Mouse (Mus musculus): ENCODE results near the gene Slc7a5. TPM values are rescaled to one million over a fixed set of nuclear protein-coding genes. Genes with fewer than 3 reads are reported as not detected.

The Slc7a5 gene
- polyA plus RNA-seq, 1 experiment from 2014 or later = 15.1 TPM

- ATAC-seq (ENCODE audit: low FRiP score, low TSS enrichment) = no peak
- no peaks in the 10 kb centered on the region for H3K27me3 ChIP-seq (ENCODE audit: insufficient read depth, low read length)
- WGBS = 85% methylated on average over 7 of the region's 7 CpGs
Observed at GRCm38 (mm10) chr8:121938732-121939131, 31.2 kb upstream of the Slc7a5 start.

GRCm38 (mm10) chr8:121936391-121936790, 28.9 kb upstream of the Slc7a5 start:
- Histone ChIP-seq H3K4me1 (ENCODE audit: insufficient read depth, low read length) (no peaks in the 10 kb centered on the region), H3K4me2 (replicated peaks; ENCODE audit: low read depth, low read length) (no peak overlapping the region), H3K27ac (ENCODE audit: low read length) (no peak overlapping the region), H3K4me3 (ENCODE audit: low read length) (no peak overlapping the region), H3K36me3 (ENCODE audit: insufficient read depth, low read length) (no peaks in the 10 kb centered on the region), H3K9ac (replicated peaks; ENCODE audit: low read length) (no peak overlapping the region), H3K27me3 (ENCODE audit: insufficient read depth, low read length) (no peaks in the 10 kb centered on the region), H3K9me3 (ENCODE audit: low read length) (no peaks in the 10 kb centered on the region)
- no peak for ATAC-seq (ENCODE audit: low FRiP score, low TSS enrichment)
- WGBS = 45% methylated on average over 14 of the region's 14 CpGs

More at GRCm38 (mm10) chr8:121938732-121939131, 31.2 kb upstream of the Slc7a5 start:
- Histone ChIP-seq H3K9me3 (ENCODE audit: low read length) (no peaks in the 10 kb centered on the region), H3K27ac (ENCODE audit: low read length) (no peak overlapping the region), H3K4me3 (ENCODE audit: low read length) (no peak overlapping the region), H3K4me1 (ENCODE audit: insufficient read depth, low read length) (no peaks in the 10 kb centered on the region), H3K4me2 (replicated peaks; ENCODE audit: low read depth, low read length) (no peak overlapping the region), H3K36me3 (ENCODE audit: insufficient read depth, low read length) (no peaks in the 10 kb centered on the region), H3K9ac (replicated peaks; ENCODE audit: low read length) (no peak overlapping the region)

GRCm38 (mm10) chr8:121935341-121936294, 28.1 kb upstream of the Slc7a5 start:
- peak; percentile 47; the same call in 1 of the 2 replicates for ATAC-seq (ENCODE audit: low FRiP score, low TSS enrichment)
- no peak overlapping the region for H3K4me2 ChIP-seq (replicated peaks; ENCODE audit: low read depth, low read length)
- 59% methylated on average over 12 of the region's 12 CpGs for WGBS
- no peaks in the 10 kb centered on the region for H3K4me1 ChIP-seq (ENCODE audit: insufficient read depth, low read length)
- H3K9ac ChIP-seq (replicated peaks; ENCODE audit: low read length) = no peak overlapping the region; the same call in 1 of the 2 replicates
- no peak overlapping the region for H3K27ac ChIP-seq (ENCODE audit: low read length)
- H3K27me3 ChIP-seq (ENCODE audit: insufficient read depth, low read length) = no peaks in the 10 kb centered on the region
- no peaks in the 10 kb centered on the region for H3K36me3 ChIP-seq (ENCODE audit: insufficient read depth, low read length)
- no peaks in the 10 kb centered on the region for H3K9me3 ChIP-seq (ENCODE audit: low read length)
- H3K4me3 ChIP-seq (ENCODE audit: low read length) = no peak overlapping the region

- Histone ChIP-seq H3K4me1 (ENCODE audit: insufficient read depth, low read length) (no peaks in the 10 kb centered on the region), H3K27me3 (ENCODE audit: insufficient read depth, low read length) (no peaks in the 10 kb centered on the region), H3K9me3 (ENCODE audit: low read length) (no peaks in the 10 kb centered on the region), H3K36me3 (ENCODE audit: insufficient read depth, low read length) (no peaks in the 10 kb centered on the region), H3K9ac (replicated peaks; ENCODE audit: low read length) (no peak overlapping the region), H3K4me2 (replicated peaks; ENCODE audit: low read depth, low read length) (no peak overlapping the region), H3K27ac (ENCODE audit: low read length) (no peak overlapping the region), H3K4me3 (ENCODE audit: low read length) (no peak overlapping the region)
- no peak for ATAC-seq (ENCODE audit: low FRiP score, low TSS enrichment)
Observed at GRCm38 (mm10) chr8:121934923-121935322, 27.4 kb upstream of the Slc7a5 start.

- no peak for ATAC-seq (ENCODE audit: low FRiP score, low TSS enrichment)
- H3K9ac ChIP-seq (replicated peaks; ENCODE audit: low read length) = no peak overlapping the region
- no peaks in the 10 kb centered on the region for H3K27me3 ChIP-seq (ENCODE audit: insufficient read depth, low read length)
- no peak overlapping the region for H3K27ac ChIP-seq (ENCODE audit: low read length)
- H3K4me2 ChIP-seq (replicated peaks; ENCODE audit: low read depth, low read length) = no peak overlapping the region
- no peak overlapping the region for H3K4me3 ChIP-seq (ENCODE audit: low read length)
- 33% methylated on average over 4 of the region's 4 CpGs for WGBS
- no peaks in the 10 kb centered on the region for H3K36me3 ChIP-seq (ENCODE audit: insufficient read depth, low read length)
- H3K9me3 ChIP-seq (ENCODE audit: low read length) = no peaks in the 10 kb centered on the region
- no peaks in the 10 kb centered on the region for H3K4me1 ChIP-seq (ENCODE audit: insufficient read depth, low read length)
Observed at GRCm38 (mm10) chr8:121934506-121934905, 27.0 kb upstream of the Slc7a5 start.

GRCm38 (mm10) chr8:121932668-121933520, 25.4 kb upstream of the Slc7a5 start:
- no peak for ATAC-seq (ENCODE audit: low FRiP score, low TSS enrichment)
- no peaks in the 10 kb centered on the region for H3K9me3 ChIP-seq (ENCODE audit: low read length)
- H3K4me2 ChIP-seq (replicated peaks; ENCODE audit: low read depth, low read length) = no peak overlapping the region
- no peak overlapping the region for H3K4me3 ChIP-seq (ENCODE audit: low read length)
- no peaks in the 10 kb centered on the region for H3K36me3 ChIP-seq (ENCODE audit: insufficient read depth, low read length)
- H3K27me3 ChIP-seq (ENCODE audit: insufficient read depth, low read length) = no peaks in the 10 kb centered on the region
- no peaks in the 10 kb centered on the region for H3K4me1 ChIP-seq (ENCODE audit: insufficient read depth, low read length)
- H3K9ac ChIP-seq (replicated peaks; ENCODE audit: low read length) = no peak overlapping the region
- H3K27ac ChIP-seq (ENCODE audit: low read length) = no peak overlapping the region
- 88% methylated on average over 14 of the region's 14 CpGs for WGBS

GRCm38 (mm10) chr8:121932026-121932667, 24.7 kb upstream of the Slc7a5 start:
- Histone ChIP-seq H3K9ac (replicated peaks; ENCODE audit: low read length) (no peak overlapping the region), H3K4me3 (ENCODE audit: low read length) (no peak overlapping the region), H3K4me2 (replicated peaks; ENCODE audit: low read depth, low read length) (no peak overlapping the region), H3K9me3 (ENCODE audit: low read length) (no peaks in the 10 kb centered on the region), H3K36me3 (ENCODE audit: insufficient read depth, low read length) (no peaks in the 10 kb centered on the region), H3K4me1 (ENCODE audit: insufficient read depth, low read length) (no peaks in the 10 kb centered on the region), H3K27ac (ENCODE audit: low read length) (no peak overlapping the region), H3K27me3 (ENCODE audit: insufficient read depth, low read length) (no peaks in the 10 kb centered on the region)
- 77% methylated on average over 12 of the region's 12 CpGs for WGBS
- ATAC-seq (ENCODE audit: low FRiP score, low TSS enrichment) = no peak

GRCm38 (mm10) chr8:121931571-121931970, 24.1 kb upstream of the Slc7a5 start:
- no peak overlapping the region for H3K9ac ChIP-seq (replicated peaks; ENCODE audit: low read length)
- no peaks in the 10 kb centered on the region for H3K9me3 ChIP-seq (ENCODE audit: low read length)
- WGBS = 69% methylated on average over 7 of the region's 7 CpGs
- no peak overlapping the region for H3K4me2 ChIP-seq (replicated peaks; ENCODE audit: low read depth, low read length)
- no peak overlapping the region for H3K4me3 ChIP-seq (ENCODE audit: low read length)
- H3K27ac ChIP-seq (ENCODE audit: low read length) = no peak overlapping the region
- no peak for ATAC-seq (ENCODE audit: low FRiP score, low TSS enrichment)
- H3K27me3 ChIP-seq (ENCODE audit: insufficient read depth, low read length) = no peaks in the 10 kb centered on the region
- no peaks in the 10 kb centered on the region for H3K36me3 ChIP-seq (ENCODE audit: insufficient read depth, low read length)
- no peaks in the 10 kb centered on the region for H3K4me1 ChIP-seq (ENCODE audit: insufficient read depth, low read length)

GRCm38 (mm10) chr8:121930047-121930446, 22.6 kb upstream of the Slc7a5 start:
- Histone ChIP-seq H3K36me3 (ENCODE audit: insufficient read depth, low read length) (no peaks in the 10 kb centered on the region), H3K9me3 (ENCODE audit: low read length) (no peaks in the 10 kb centered on the region), H3K4me3 (ENCODE audit: low read length) (no peak overlapping the region), H3K27ac (ENCODE audit: low read length) (no peak overlapping the region), H3K4me2 (replicated peaks; ENCODE audit: low read depth, low read length) (no peak overlapping the region), H3K27me3 (ENCODE audit: insufficient read depth, low read length) (no peaks in the 10 kb centered on the region), H3K9ac (replicated peaks; ENCODE audit: low read length) (no peak overlapping the region), H3K4me1 (ENCODE audit: insufficient read depth, low read length) (no peaks in the 10 kb centered on the region)
- 90% methylated on average over 4 of the region's 4 CpGs for WGBS
- ATAC-seq (ENCODE audit: low FRiP score, low TSS enrichment) = no peak
